Mouse (Mus musculus) testis, adult 2 months (tissue): Measurements from ENCODE around the gene Cby3.

Source experiments
- CTCF ChIP-seq: fragments of 200-500 bp; IDR thresholded peaks from 2 replicates; pipeline ENCODE4 v1.5.1; 2012; ENCODE audit warnings: low read depth, mild to moderate bottlenecking, inconsistent platforms, low read length, moderate library complexity; ENCODE audit not compliant: control insufficient read depth, insufficient read depth, insufficient replicate concordance
- POLR2A ChIP-seq: fragments of 200-500 bp; IDR thresholded peaks from 2 replicates; pipeline ENCODE4 v1.6.1; 2012; ENCODE audit warnings: low read depth, mild to moderate bottlenecking, inconsistent platforms, low read length, moderate library complexity; ENCODE audit not compliant: control insufficient read depth

GRCm38 (mm10) chr11:50396766-50397307 lies 42.6 kb downstream of the Cby3 start:
- TF ChIP-seq POLR2A (no peak), CTCF (no peak)
